Mouse (Mus musculus) heart, adult 2 months (tissue): ENCODE results near the gene Phykpl. TPM values are rescaled to one million over a fixed set of nuclear protein-coding genes. Genes with fewer than 3 reads are reported as not detected.

Experiments used
- DNase-seq, 2 experiments: peaks; one replicate each; pipeline ENCODE4 v3.0.0; 2021
- H3K27ac ChIP-seq: fragments of 200-600 bp; 2 replicates; pipeline ENCODE4 v1.8.1; 2022
- H3K27me3 ChIP-seq: fragments of 200-500 bp; 2 replicates; pipeline ENCODE4 v1.6.1; 2012; ENCODE audit warnings: mild to moderate bottlenecking, low read length, inconsistent platforms, mixed read lengths; ENCODE audit not compliant: control insufficient read depth, insufficient read depth
- H3K36me3 ChIP-seq: fragments of 200-500 bp; 2 replicates; pipeline ENCODE4 v1.6.1; 2012; ENCODE audit warnings: low read length, inconsistent platforms; ENCODE audit not compliant: control insufficient read depth, insufficient read depth
- H3K4me1 ChIP-seq: fragments of 200-500 bp; 2 replicates; pipeline ENCODE4 v1.6.1; 2011; ENCODE audit warnings: low read length; ENCODE audit not compliant: control insufficient read depth, insufficient read depth
- H3K4me3 ChIP-seq: fragments of 200-600 bp; 2 replicates; pipeline ENCODE4 v1.8.1; 2022
- H3K79me2 ChIP-seq: fragments of 200-500 bp; replicated peaks from 2 replicates; pipeline ENCODE4 v1.6.1; 2012; ENCODE audit warnings: mild to moderate bottlenecking, inconsistent platforms, low read length, moderate library complexity, mixed read lengths; ENCODE audit not compliant: control insufficient read depth, insufficient read depth
- H3K9ac ChIP-seq: fragments of 200-500 bp; 2 replicates; pipeline ENCODE4 v1.6.1; 2012; ENCODE audit warnings: low read depth, mild to moderate bottlenecking, control low read depth, inconsistent platforms, low read length, mixed read lengths
- CTCF ChIP-seq: fragments of 200-600 bp; IDR thresholded peaks from 2 replicates; pipeline ENCODE4 v1.8.1; 2022; ENCODE audit warnings: antibody characterized with exemption, mild to moderate bottlenecking, moderate library complexity
- EP300 ChIP-seq: fragments of 200-500 bp; IDR thresholded peaks from 2 replicates; pipeline ENCODE4 v1.6.1; 2011; ENCODE audit warnings: low read depth, low read length, control low read depth; ENCODE audit not compliant: insufficient read depth
- POLR2A ChIP-seq: fragments of 200-500 bp; IDR thresholded peaks from 2 replicates; pipeline ENCODE4 v1.6.1; 2011; ENCODE audit warnings: mild to moderate bottlenecking, low read depth, low read length, control low read depth; ENCODE audit not compliant: insufficient read depth
- WGBS: fragments of 180-500 bp; shearing (Covaris S2); methylation state at CpG from one replicate; pipeline ENCODE4 v1.1.7; 2018; 5-methylcytosine and 5-hydroxymethylcytosine counted together
- intact Hi-C: fragments of 180-260 bp; cut with DNase I; formaldehyde crosslinking; loops from one replicate; pipeline ENCODE4 v1.15.1; 2025
- polyA plus RNA-seq: library from polyadenylated mRNA; depleted of rRNA; stranded (reverse); fragments of >200 nt; gene quantifications from 2 replicates; pipeline ENCODE4 v1.2.3, GENCODE M21; 2012
- total RNA-seq, 2 experiments: library from RNA; stranded (reverse); gene quantifications; 2 replicates each; pipeline ENCODE4 v1.2.3; 2021

The Phykpl gene
- total and polyA plus RNA-seq, 3 experiments, result 6.9 to 16.8 (median 8.9) TPM

DNA sequence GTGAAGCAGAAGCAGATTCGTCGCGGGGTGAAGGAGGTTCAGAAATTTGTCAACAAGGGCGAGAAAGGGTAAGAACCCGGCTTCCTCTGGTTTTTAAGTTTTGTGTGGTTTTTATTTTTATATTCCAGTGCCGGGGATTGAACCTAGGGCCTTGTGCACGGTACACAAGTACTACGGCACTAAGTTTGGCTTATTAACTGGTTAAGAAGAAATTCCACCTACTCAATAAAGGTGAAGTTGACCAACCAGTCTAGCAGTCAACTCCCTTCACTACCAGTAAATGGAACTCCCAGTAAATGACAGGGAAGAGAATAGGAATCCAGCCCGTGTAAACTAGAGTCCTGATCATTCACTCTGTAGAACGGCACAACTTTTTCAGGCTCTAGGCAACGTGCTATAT is 35.5 kb downstream of the Phykpl start:
- H3K9ac ChIP-seq, result peak overlapping the region; percentile 81
- peak overlapping the region; percentile 67 for H3K4me3 ChIP-seq
- 2% methylated on average over 11 of the region's 11 CpGs for WGBS
- no peak for TF ChIP-seq POLR2A
- no peak for TF ChIP-seq CTCF
- TF ChIP-seq EP300, result no peak
- DNase-seq, result no peak
- peaks cover 3% of the 10 kb centered on the region for H3K4me1 ChIP-seq
- no peaks in the 10 kb centered on the region for H3K27me3 ChIP-seq
- H3K36me3 ChIP-seq, result no peaks in the 10 kb centered on the region
- intact Hi-C loops, result loop anchor here (2.0 kb wide), 1 partner anchor 15 kb away; the partner anchor contains the start of gene Rmnd5b
- no peaks in the 10 kb centered on the region for H3K79me2 ChIP-seq
- H3K27ac ChIP-seq, result peak overlapping the region; percentile 69

DNA sequence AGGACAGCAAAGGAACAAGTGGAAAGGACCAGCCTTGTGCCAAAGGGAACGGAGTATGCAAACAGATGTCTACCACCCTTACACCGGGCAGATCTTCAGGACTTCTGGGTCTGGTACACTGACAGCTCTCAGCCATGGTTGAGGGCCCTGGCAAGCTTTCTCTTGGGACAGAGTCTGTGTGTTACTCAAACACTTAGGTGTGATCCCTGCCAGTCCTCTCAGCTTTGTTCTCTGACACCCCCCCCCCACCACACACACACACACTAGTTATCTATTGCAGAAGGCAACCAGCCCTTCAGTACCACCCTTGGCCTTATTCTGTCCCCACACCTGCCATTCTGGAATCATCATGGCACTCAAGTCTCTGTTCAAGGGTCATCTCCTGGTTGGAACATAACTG is 37.2 kb downstream of the Phykpl start:
- no peaks in the 10 kb centered on the region for H3K36me3 ChIP-seq
- no peaks in the 10 kb centered on the region for H3K79me2 ChIP-seq
- H3K27ac ChIP-seq, result no peak overlapping the region
- no peak overlapping the region for H3K9ac ChIP-seq
- no peaks in the 10 kb centered on the region; the same call in 1 of the 2 replicates for H3K4me1 ChIP-seq
- H3K4me3 ChIP-seq, result no peak overlapping the region
- 98% methylated on average over 2 of the region's 2 CpGs for WGBS
- intact Hi-C loops, result loop anchor here (2.0 kb wide), 1 partner anchor 13 kb away; the partner anchor contains the start of gene Rmnd5b
- DNase-seq, result no peak
- TF ChIP-seq POLR2A, result no peak
- TF ChIP-seq CTCF, result no peak
- no peak for TF ChIP-seq EP300
- H3K27me3 ChIP-seq, result no peaks in the 10 kb centered on the region

DNA sequence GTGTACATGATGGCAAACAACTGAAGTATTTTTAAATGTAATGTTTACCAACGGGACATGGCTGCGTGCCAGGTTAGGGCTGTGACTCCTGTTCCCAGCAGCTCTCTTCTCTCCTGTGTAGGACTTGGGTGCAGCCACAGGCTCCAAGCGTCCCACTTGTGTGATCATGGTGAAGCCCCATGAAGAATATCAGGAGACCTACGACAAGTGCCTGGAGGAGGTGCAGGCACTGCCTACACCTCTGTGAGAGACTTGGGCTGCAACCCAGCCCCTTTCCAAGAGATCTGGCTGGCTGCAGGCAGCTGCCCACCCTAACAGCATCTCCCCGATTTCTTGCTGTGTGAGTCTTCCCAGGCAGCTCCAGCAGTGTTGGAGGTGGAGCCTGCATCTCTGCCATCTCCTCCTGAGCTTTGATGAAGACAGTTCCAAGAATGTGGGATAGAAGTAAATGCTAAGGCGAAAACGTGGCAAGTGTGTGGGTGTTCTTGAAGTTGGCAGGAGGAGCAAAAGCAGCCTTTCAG is 38.5 kb downstream of the Phykpl start:
- no peaks in the 10 kb centered on the region for H3K36me3 ChIP-seq
- H3K27me3 ChIP-seq, result no peaks in the 10 kb centered on the region
- no peak overlapping the region for H3K9ac ChIP-seq
- no peaks in the 10 kb centered on the region for H3K79me2 ChIP-seq
- H3K27ac ChIP-seq, result no peak overlapping the region
- no peak overlapping the region for H3K4me3 ChIP-seq
- WGBS, result 73% methylated on average over 7 of the region's 7 CpGs
- DNase-seq, result no peak
- intact Hi-C loops, result no loop called here
- no peaks in the 10 kb centered on the region; the same call in 1 of the 2 replicates for H3K4me1 ChIP-seq
- no peak for TF ChIP-seq EP300
- no peak for TF ChIP-seq CTCF
- no peak for TF ChIP-seq POLR2A

DNA sequence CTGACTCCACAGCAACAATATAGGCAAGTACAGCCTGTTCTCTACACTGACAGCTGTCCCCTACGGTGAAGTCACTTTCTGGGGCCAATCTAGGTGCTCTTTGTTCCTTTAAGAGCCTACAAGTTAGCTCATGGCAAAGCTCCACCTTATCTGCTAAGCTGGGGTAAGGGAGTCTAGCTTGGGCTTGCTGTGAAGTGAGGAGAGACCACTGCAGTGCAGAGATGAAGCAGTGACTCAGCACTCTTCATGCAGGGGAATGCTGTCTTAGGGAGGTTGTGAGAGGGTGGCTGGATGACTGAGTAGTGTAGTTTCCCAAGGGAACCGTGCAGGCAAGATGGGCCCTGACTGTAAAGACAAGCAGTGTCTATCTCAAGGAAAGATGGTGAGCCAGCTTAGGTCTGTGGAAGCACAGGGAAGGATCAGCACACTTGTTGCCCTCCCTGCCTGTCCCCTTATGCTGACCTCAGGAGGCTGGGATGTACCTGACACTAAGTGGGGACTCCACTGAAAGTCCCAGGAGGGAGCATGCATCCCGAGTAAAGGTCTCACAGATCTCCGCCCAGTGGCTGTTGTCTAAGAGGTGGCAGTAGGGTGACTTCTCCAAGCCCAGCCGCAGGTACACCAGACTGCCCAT is 40.7 kb downstream of the Phykpl start:
- WGBS, result 61% methylated on average over 5 of the region's 5 CpGs
- intact Hi-C loops, result no loop called here
- Histone ChIP-seq H3K9ac (no peak overlapping the region), H3K79me2 (no peaks in the 10 kb centered on the region), H3K36me3 (no peaks in the 10 kb centered on the region), H3K27ac (no peak overlapping the region), H3K4me3 (no peak overlapping the region), H3K27me3 (no peaks in the 10 kb centered on the region), H3K4me1 (no peaks in the 10 kb centered on the region; the same call in 1 of the 2 replicates)
- no peak for DNase-seq
- TF ChIP-seq POLR2A, result no peak
- no peak for TF ChIP-seq CTCF
- no peak for TF ChIP-seq EP300

DNA sequence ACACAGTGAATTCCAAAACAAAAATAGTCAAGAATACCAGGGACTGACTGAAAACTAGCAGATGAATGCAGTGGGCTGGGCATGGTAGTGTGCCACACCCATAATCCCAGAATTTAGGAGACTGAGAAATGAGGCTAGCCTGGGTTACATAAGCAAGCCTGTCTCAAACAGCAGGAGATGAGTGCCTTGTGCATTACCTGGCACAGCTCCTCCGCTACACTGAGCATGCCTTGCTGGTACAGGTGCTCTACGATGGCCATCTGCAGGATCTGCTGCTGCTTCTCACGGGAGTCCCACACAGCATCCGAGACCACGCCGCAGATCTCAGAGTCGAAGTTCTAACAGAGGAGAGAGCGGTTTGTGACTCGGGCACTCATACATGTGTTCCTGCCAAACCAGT is 42.9 kb downstream of the Phykpl start:
- WGBS, result 90% methylated on average over 9 of the region's 9 CpGs
- H3K4me1 ChIP-seq, result peaks cover 2% of the 10 kb centered on the region
- no peak overlapping the region for H3K27ac ChIP-seq
- no peak overlapping the region for H3K9ac ChIP-seq
- DNase-seq, result no peak
- intact Hi-C loops, result no loop called here
- no peak overlapping the region for H3K4me3 ChIP-seq
- no peaks in the 10 kb centered on the region for H3K79me2 ChIP-seq
- no peaks in the 10 kb centered on the region for H3K36me3 ChIP-seq
- H3K27me3 ChIP-seq, result no peaks in the 10 kb centered on the region
- no peak for TF ChIP-seq POLR2A
- no peak for TF ChIP-seq EP300
- no peak for TF ChIP-seq CTCF

DNA sequence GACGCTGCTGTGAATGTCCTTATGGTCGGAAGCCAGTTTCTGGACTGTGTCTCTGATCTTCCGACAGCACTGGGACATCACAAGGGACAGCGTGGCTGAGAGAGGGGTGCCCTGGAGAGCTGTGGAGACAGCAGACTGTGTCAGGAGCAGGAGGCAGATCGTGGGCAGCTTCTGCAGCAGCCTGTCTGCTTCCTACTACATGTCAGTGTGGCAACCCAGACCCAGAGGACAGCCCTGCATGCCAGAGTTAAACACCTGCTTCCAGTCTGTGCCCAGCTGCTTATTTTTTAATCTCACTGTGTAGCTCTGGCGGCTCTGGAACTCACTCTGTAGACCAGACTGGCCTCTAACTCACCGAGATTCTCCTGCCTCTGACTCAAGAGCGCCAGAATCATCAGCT is 43.4 kb downstream of the Phykpl start:
- H3K27ac ChIP-seq, result no peak overlapping the region
- TF ChIP-seq POLR2A (no peak), EP300 (no peak), CTCF (no peak)
- WGBS, result 87% methylated on average over 8 of the region's 8 CpGs
- no peaks in the 10 kb centered on the region for H3K27me3 ChIP-seq
- intact Hi-C loops, result no loop called here
- peaks cover 4% of the 10 kb centered on the region for H3K4me1 ChIP-seq
- DNase-seq, result no peak
- no peak overlapping the region for H3K9ac ChIP-seq
- no peaks in the 10 kb centered on the region for H3K79me2 ChIP-seq
- H3K4me3 ChIP-seq, result no peak overlapping the region
- H3K36me3 ChIP-seq, result no peaks in the 10 kb centered on the region
